Mouse (Mus musculus): Measurements from ENCODE around the gene Gm21293.
"Not testable (repeated sequence)": the region's sequence is repeated elsewhere in the genome, so short reads cannot be mapped to it uniquely, and the experiment has no call there.

DNA sequence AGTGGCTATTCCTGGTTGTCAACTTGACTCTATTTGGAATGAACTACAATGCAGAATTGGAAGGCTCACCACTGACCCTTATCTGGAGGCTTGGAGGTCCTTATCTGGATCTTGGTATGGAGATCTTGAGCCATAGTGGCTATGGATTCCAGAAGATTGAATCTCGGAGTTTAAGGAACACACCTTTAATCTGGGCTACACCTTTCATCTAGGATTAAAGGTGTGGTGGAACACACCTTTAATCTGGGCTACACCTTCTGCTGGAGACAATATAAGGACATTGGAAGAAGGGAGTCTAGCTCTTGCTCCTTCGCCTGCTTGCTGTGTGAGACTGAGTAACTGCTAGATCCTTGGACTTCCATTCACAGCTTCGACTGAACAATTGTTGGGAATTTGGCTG lies at the start of gene Gm21293:
- not testable (repeated sequence) for TF ChIP-seq CTCF (IDR thresholded peaks at IDR 0.05; ENCODE audit: insufficient read depth, low read length); POLR2A (IDR thresholded peaks at IDR 0.05; ENCODE audit: borderline replicate concordance, extremely low read depth, low read depth, low read length)
